Mouse (Mus musculus) c-Kit-positive CD71-positive TER-119-positive erythroid progenitor cells, embryonic 14.5 days (primary cell): ENCODE results near the gene Hist2h2ac.
A peak's percentile ranks its signal among the peaks of the same experiment; 100 is the strongest.
"Not testable (repeated sequence)": the region's sequence is repeated elsewhere in the genome, so short reads cannot be mapped to it uniquely, and the experiment has no call there.

Source experiments
- DNase-seq: peaks from one replicate; pipeline ENCODE4 v3.0.0-alpha.2; 2013; ENCODE audit warnings: low spot score

Gene Hist2h2ac

GRCm38 (mm10) chr3:96228828-96229227 lies 8.1 kb upstream of the Hist2h2ac start:
- DNase-seq: no peak

GRCm38 (mm10) chr3:96226695-96227648 lies 6.3 kb upstream of the Hist2h2ac start:
- no peak for DNase-seq

- peak; percentile 35 for DNase-seq
These were observed 4.7 kb upstream of the Hist2h2ac start for GRCm38 (mm10) chr3:96225421-96225820.

- DNase-seq: no peak
These were observed 2.1 kb upstream of the Hist2h2ac start for GRCm38 (mm10) chr3:96222774-96223173.

- DNase-seq: peak; percentile 54
These were observed 959 bp upstream of the Hist2h2ac start for GRCm38 (mm10) chr3:96221640-96222038.

GRCm38 (mm10) chr3:96220131-96220764 lies 432 bp downstream of the Hist2h2ac start:
- DNase-seq: peak; percentile 65

- DNase-seq: peak; percentile 83
These were observed 984 bp downstream of the Hist2h2ac start, which contains the start of the genes Bola1 and Hist2h2ab for GRCm38 (mm10) chr3:96219661-96220130. Gene Bola1 (minus strand): TSS chr3:96219709. Gene Hist2h2ab (plus strand): TSS chr3:96219865.

GRCm38 (mm10) chr3:96219191-96219641 lies 1.5 kb downstream of the Hist2h2ac start:
- no peak for DNase-seq

GRCm38 (mm10) chr3:96209242-96209641 lies 11.4 kb downstream of the Hist2h2ac start:
- no peak for DNase-seq

GRCm38 (mm10) chr3:96207819-96208218 lies 12.9 kb downstream of the Hist2h2ac start:
- no peak for DNase-seq

GRCm38 (mm10) chr3:96199731-96200130 lies 20.9 kb downstream of the Hist2h2ac start:
- DNase-seq: no peak

GRCm38 (mm10) chr3:96198601-96199251 lies 22.0 kb downstream of the Hist2h2ac start:
- DNase-seq: not testable (repeated sequence)

GRCm38 (mm10) chr3:96198181-96198580 lies 22.5 kb downstream of the Hist2h2ac start:
- peak; percentile 49 for DNase-seq

- DNase-seq: peak; percentile 81
These were observed 23.4 kb downstream of the Hist2h2ac start for GRCm38 (mm10) chr3:96197129-96197749.

- no peak for DNase-seq
These were observed 24.1 kb downstream of the Hist2h2ac start for GRCm38 (mm10) chr3:96196437-96197128.

GRCm38 (mm10) chr3:96195616-96196313 lies 24.9 kb downstream of the Hist2h2ac start:
- no peak for DNase-seq

- DNase-seq: no peak
These were observed 25.7 kb downstream of the Hist2h2ac start for GRCm38 (mm10) chr3:96194966-96195365.

- no peak for DNase-seq
These were observed 27.7 kb downstream of the Hist2h2ac start for GRCm38 (mm10) chr3:96192977-96193376.

- DNase-seq: no peak
These were observed 38.3 kb downstream of the Hist2h2ac start for GRCm38 (mm10) chr3:96182382-96182776.
